Mouse (Mus musculus): ENCODE measurements at regions not wholly inside any gene's neighbourhood (a gene's known extent, or its start where the extent isn't known, plus 50 kb on each side); places are given as distances from the start of the nearest gene placed in this dataset.
"Not testable (repeated sequence)": the region's sequence is repeated elsewhere in the genome, so short reads cannot be mapped to it uniquely, and the experiment has no call there.

DNA sequence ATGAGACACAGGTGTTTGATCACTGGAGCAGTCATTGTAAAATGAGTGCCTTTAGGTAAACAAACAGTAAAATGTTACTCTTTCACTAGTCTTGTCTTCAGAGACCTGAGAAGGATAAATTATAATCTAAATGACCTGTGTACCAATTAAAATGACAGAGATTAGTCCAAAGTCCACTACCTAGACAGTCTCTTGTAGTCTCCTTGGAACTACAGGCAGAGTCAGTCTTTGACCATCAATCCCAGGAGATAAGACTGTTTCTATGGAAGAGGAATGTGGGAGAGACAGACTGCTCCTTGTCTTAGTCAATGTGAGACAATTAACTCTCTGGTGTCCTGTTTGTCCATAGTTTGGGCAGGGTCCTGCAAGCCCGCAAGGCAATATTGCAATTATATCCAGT lies 417.0 kb downstream of the Cylc2 start:
- no peaks in the 10 kb centered on the region for H3K27me3 ChIP-seq (ENCODE audit: control insufficient read depth, insufficient read depth, low read length)
- TF ChIP-seq POLR2A (IDR thresholded peaks at IDR 0.05; ENCODE audit: borderline replicate concordance, extremely low read depth, insufficient read depth, insufficient read length): no peak
- H3K36me3 ChIP-seq (ENCODE audit: control insufficient read depth, insufficient read depth, low read length): no peaks in the 10 kb centered on the region
- H3K9me3 ChIP-seq (ENCODE audit: control insufficient read depth, low read length): no peaks in the 10 kb centered on the region
- ATAC-seq (ENCODE audit: low FRiP score, low read depth) (no peak), DNase-seq (ENCODE audit: low spot score) (no peak)
- no peak overlapping the region for H3K4me3 ChIP-seq (replicated peaks; ENCODE audit: low read length)
- H3K4me1 ChIP-seq (ENCODE audit: control insufficient read depth, insufficient read depth, low read length): no peaks in the 10 kb centered on the region
- no peak overlapping the region for H3K4me2 ChIP-seq (replicated peaks; ENCODE audit: low read depth, low read length, severe bottlenecking)
- H3K27ac ChIP-seq (replicated peaks; ENCODE audit: low read depth, low read length): no peak overlapping the region
- 83% methylated on average over 1 of the region's 1 CpGs for WGBS
- no peak overlapping the region for H3K9ac ChIP-seq (ENCODE audit: low read depth, low read length, severe bottlenecking)

DNA sequence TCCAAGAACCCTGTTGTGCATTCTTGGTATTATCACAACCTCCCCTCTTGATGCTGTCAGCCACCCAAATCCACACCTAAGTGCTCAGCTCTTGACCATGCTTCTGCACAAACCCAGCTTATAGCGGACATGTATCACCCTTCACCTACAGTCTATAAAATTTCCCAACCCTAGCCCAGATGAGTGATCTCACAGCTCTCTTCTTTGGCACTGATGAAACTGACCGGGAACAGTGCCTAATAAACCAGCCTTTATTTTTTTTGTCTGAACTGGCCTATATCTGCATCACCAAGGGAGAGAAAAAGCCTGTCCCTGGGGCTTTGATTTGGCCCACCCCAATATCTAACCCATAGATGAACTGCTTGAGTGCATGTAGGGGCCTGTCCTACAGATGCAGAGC lies 440.8 kb downstream of the Cylc2 start:
- Histone ChIP-seq H3K4me2 (replicated peaks; ENCODE audit: low read depth, low read length, severe bottlenecking) (no peak overlapping the region), H3K27ac (replicated peaks; ENCODE audit: low read depth, low read length) (no peak overlapping the region), H3K27me3 (ENCODE audit: control insufficient read depth, insufficient read depth, low read length) (no peaks in the 10 kb centered on the region), H3K36me3 (ENCODE audit: control insufficient read depth, insufficient read depth, low read length) (no peaks in the 10 kb centered on the region), H3K9ac (ENCODE audit: low read depth, low read length, severe bottlenecking) (no peak overlapping the region), H3K4me1 (ENCODE audit: control insufficient read depth, insufficient read depth, low read length) (no peaks in the 10 kb centered on the region), H3K9me3 (ENCODE audit: control insufficient read depth, low read length) (no peaks in the 10 kb centered on the region), H3K4me3 (replicated peaks; ENCODE audit: low read length) (no peak overlapping the region)
- WGBS: 82% methylated on average over 2 of the region's 2 CpGs
- TF ChIP-seq POLR2A (IDR thresholded peaks at IDR 0.05; ENCODE audit: borderline replicate concordance, extremely low read depth, insufficient read depth, insufficient read length): no peak
- ATAC-seq (ENCODE audit: low FRiP score, low read depth) (no peak), DNase-seq (ENCODE audit: low spot score) (no peak)

DNA sequence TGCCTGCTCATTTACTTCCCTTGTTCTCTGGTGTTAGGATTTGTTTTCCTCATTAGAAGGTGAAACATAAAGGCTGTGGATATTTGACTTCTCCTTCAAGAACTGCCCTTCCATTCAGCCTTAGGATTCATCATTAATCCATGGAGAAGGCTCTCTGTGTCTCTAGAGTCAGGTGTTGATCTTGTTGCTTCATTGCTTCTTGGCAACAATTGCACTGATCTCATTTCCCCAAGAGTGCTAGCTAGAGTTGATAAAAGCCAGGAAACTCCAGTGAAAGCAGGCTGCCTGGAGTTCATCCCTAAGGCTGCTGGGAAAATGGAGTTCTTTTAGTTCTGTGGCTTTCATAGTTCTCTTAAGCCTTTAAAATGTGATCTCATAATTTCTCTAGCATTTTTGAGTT lies 441.8 kb downstream of the Cylc2 start:
- no peak overlapping the region for H3K4me2 ChIP-seq (replicated peaks; ENCODE audit: low read depth, low read length, severe bottlenecking)
- no peak for TF ChIP-seq POLR2A (IDR thresholded peaks at IDR 0.05; ENCODE audit: borderline replicate concordance, extremely low read depth, insufficient read depth, insufficient read length)
- ATAC-seq (ENCODE audit: low FRiP score, low read depth): no peak
- DNase-seq (ENCODE audit: low spot score): peak; percentile 8
- no peak overlapping the region for H3K9ac ChIP-seq (ENCODE audit: low read depth, low read length, severe bottlenecking)
- H3K27ac ChIP-seq (replicated peaks; ENCODE audit: low read depth, low read length): no peak overlapping the region
- H3K4me3 ChIP-seq (replicated peaks; ENCODE audit: low read length): no peak overlapping the region
- H3K36me3 ChIP-seq (ENCODE audit: control insufficient read depth, insufficient read depth, low read length): no peaks in the 10 kb centered on the region
- H3K27me3 ChIP-seq (ENCODE audit: control insufficient read depth, insufficient read depth, low read length): no peaks in the 10 kb centered on the region
- no peaks in the 10 kb centered on the region for H3K4me1 ChIP-seq (ENCODE audit: control insufficient read depth, insufficient read depth, low read length)
- H3K9me3 ChIP-seq (ENCODE audit: control insufficient read depth, low read length): no peaks in the 10 kb centered on the region

DNA sequence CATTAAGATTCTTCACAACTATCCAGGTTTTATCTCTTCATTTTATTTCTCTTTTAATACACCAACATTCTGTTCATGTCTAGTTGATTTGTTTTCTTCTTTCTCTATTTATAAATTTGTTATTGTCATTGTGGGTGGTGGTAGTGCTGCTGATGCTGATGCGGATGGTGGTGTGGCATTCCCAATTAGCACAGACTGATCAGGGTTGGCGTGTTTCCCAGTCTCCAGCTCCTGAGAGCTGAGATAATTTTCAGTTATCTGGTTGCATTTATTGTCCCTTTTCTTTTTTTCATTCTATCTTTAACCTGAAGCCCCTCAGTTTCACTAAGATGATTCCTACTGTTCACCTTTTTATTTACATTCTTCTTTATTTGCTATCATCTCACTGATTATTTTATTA lies 455.0 kb downstream of the Cylc2 start:
- no peak overlapping the region for H3K4me2 ChIP-seq (replicated peaks; ENCODE audit: low read depth, low read length, severe bottlenecking)
- no peaks in the 10 kb centered on the region for H3K9me3 ChIP-seq (ENCODE audit: control insufficient read depth, low read length)
- H3K27ac ChIP-seq (replicated peaks; ENCODE audit: low read depth, low read length): no peak overlapping the region
- DNase-seq (ENCODE audit: low spot score): no peak
- 86% methylated on average over 2 of the region's 2 CpGs for WGBS
- H3K4me3 ChIP-seq (replicated peaks; ENCODE audit: low read length): no peak overlapping the region
- H3K4me1 ChIP-seq (ENCODE audit: control insufficient read depth, insufficient read depth, low read length): no peaks in the 10 kb centered on the region
- no peaks in the 10 kb centered on the region for H3K36me3 ChIP-seq (ENCODE audit: control insufficient read depth, insufficient read depth, low read length)
- H3K27me3 ChIP-seq (ENCODE audit: control insufficient read depth, insufficient read depth, low read length): no peaks in the 10 kb centered on the region
- no peak overlapping the region for H3K9ac ChIP-seq (ENCODE audit: low read depth, low read length, severe bottlenecking)
- no peak for TF ChIP-seq POLR2A (IDR thresholded peaks at IDR 0.05; ENCODE audit: borderline replicate concordance, extremely low read depth, insufficient read depth, insufficient read length)
- no peak for ATAC-seq (ENCODE audit: low FRiP score, low read depth)

DNA sequence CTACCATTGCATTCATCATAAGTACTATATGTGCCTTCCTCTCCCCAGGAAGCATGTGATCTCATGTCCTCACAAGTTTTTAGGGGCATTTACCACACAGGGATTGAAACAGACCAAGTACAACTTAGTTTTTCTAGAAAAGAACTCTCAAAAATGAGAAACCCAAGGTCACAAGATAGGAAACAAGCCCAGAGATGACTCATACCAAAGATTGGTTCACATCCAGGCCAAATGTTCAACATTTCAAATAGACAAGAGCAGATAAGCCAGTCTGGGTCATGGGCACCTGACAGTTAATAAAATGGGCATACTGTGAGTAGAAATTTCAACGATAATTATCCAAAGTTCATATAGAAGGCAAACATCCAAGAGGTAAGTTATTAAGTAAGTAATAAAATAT lies 457.9 kb downstream of the Cylc2 start:
- Histone ChIP-seq H3K9ac (ENCODE audit: low read depth, low read length, severe bottlenecking) (no peak overlapping the region), H3K9me3 (ENCODE audit: control insufficient read depth, low read length) (no peaks in the 10 kb centered on the region), H3K4me2 (replicated peaks; ENCODE audit: low read depth, low read length, severe bottlenecking) (no peak overlapping the region), H3K27me3 (ENCODE audit: control insufficient read depth, insufficient read depth, low read length) (no peaks in the 10 kb centered on the region), H3K27ac (replicated peaks; ENCODE audit: low read depth, low read length) (no peak overlapping the region), H3K36me3 (ENCODE audit: control insufficient read depth, insufficient read depth, low read length) (no peaks in the 10 kb centered on the region), H3K4me1 (ENCODE audit: control insufficient read depth, insufficient read depth, low read length) (no peaks in the 10 kb centered on the region), H3K4me3 (replicated peaks; ENCODE audit: low read length) (no peak overlapping the region)
- DNase-seq (ENCODE audit: low spot score): no peak
- no peak for TF ChIP-seq POLR2A (IDR thresholded peaks at IDR 0.05; ENCODE audit: borderline replicate concordance, extremely low read depth, insufficient read depth, insufficient read length)
- 84% methylated on average over 1 of the region's 1 CpGs for WGBS
- no peak for ATAC-seq (ENCODE audit: low FRiP score, low read depth)

DNA sequence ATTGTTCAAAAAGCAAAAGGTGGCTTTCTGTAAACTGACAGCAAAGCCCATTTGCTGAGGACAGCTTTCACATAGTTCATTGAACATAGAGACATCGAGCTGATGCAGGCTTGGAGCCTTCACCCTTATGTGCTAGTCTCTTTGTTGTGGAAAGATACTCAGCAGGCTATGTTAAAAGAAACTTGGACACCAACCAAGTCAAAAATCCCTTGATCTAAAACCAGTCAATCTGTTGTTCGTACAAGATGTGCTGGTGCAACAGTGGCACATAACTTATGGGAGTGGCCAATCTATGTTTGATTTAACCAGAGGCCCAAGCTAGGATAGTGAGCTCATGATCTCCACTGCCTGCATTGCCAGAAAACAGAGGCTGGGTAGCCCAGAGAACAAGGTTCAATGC lies 462.6 kb downstream of the Cylc2 start:
- WGBS: 67% methylated on average over 2 of the region's 2 CpGs

DNA sequence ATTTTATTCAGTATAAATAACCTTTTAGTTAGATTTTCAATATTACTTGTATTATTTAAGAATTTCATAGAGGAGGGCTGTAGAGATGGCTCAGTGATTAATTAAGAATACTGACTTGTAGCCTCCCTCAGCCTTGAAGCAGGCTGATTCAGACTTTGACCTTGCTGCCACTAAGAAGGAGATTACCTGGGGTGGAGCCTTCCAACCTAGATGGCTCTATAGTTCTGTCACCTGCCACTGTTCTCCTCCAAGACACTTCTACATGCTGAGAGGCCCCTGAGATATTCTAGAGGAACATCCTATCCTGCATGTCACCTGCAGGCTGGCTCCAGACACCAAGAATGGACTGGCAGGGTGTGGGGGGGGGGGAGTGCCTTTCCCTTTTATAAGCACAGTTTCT lies 466.9 kb downstream of the Cylc2 start:
- not testable (repeated sequence) for DNase-seq (ENCODE audit: low spot score); H3K4me3 ChIP-seq (replicated peaks; ENCODE audit: low read length); H3K36me3 ChIP-seq (ENCODE audit: control insufficient read depth, insufficient read depth, low read length); ATAC-seq (ENCODE audit: low FRiP score, low read depth); H3K27ac ChIP-seq (replicated peaks; ENCODE audit: low read depth, low read length); H3K9me3 ChIP-seq (ENCODE audit: control insufficient read depth, low read length); H3K4me2 ChIP-seq (replicated peaks; ENCODE audit: low read depth, low read length, severe bottlenecking); H3K27me3 ChIP-seq (ENCODE audit: control insufficient read depth, insufficient read depth, low read length); H3K9ac ChIP-seq (ENCODE audit: low read depth, low read length, severe bottlenecking); H3K4me1 ChIP-seq (ENCODE audit: control insufficient read depth, insufficient read depth, low read length)

More for the DNA sequence above, 462.6 kb downstream of the Cylc2 start:
- no peak overlapping the region for H3K4me3 ChIP-seq (replicated peaks; ENCODE audit: low read length)
- H3K9me3 ChIP-seq (ENCODE audit: control insufficient read depth, low read length): no peaks in the 10 kb centered on the region
- no peaks in the 10 kb centered on the region for H3K27me3 ChIP-seq (ENCODE audit: control insufficient read depth, insufficient read depth, low read length)
- ATAC-seq (ENCODE audit: low FRiP score, low read depth) (no peak), DNase-seq (ENCODE audit: low spot score) (no peak)
- no peak overlapping the region for H3K4me2 ChIP-seq (replicated peaks; ENCODE audit: low read depth, low read length, severe bottlenecking)
- H3K9ac ChIP-seq (ENCODE audit: low read depth, low read length, severe bottlenecking): no peak overlapping the region
- no peaks in the 10 kb centered on the region for H3K4me1 ChIP-seq (ENCODE audit: control insufficient read depth, insufficient read depth, low read length)
- no peak for TF ChIP-seq POLR2A (IDR thresholded peaks at IDR 0.05; ENCODE audit: borderline replicate concordance, extremely low read depth, insufficient read depth, insufficient read length)
- H3K36me3 ChIP-seq (ENCODE audit: control insufficient read depth, insufficient read depth, low read length): no peaks in the 10 kb centered on the region
- no peak overlapping the region for H3K27ac ChIP-seq (replicated peaks; ENCODE audit: low read depth, low read length)

Data from limb, embryonic 14.5 days (tissue).